Mouse (Mus musculus) CD4-positive helper T cell, adult 2 months (primary cell): ENCODE results near the gene Ahnak.
"Not testable (repeated sequence)": the region's sequence is repeated elsewhere in the genome, so short reads cannot be mapped to it uniquely, and the experiment has no call there.

Experiments
- DNase-seq: peaks from one replicate; pipeline ENCODE4 v3.0.0-alpha.2; 2012; ENCODE audit warnings: low read depth, missing footprints, low spot score

The Ahnak gene

GRCm38 (mm10) chr19:9095111-9095510 is 106.0 kb downstream of the Ahnak start:
- DNase-seq: no peak

DNA sequence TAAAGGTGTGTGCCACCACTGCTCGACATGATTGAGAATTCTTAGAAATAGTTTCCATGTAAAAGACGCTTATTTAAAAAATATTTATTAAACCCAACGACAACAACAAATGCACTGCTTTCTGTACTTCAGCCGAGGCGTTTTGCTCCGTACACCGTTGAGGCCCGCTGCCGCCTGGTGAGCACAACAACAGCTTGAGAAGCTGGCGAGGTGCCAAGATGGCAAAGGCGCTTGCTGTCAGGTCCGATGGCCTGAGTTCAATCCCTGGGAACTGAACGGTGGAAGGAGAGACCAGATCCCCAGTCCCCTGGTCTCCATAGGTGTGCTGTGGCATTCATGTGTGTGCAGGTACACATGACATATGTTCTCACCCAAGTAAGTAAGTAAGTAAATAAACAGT is 108.4 kb downstream of the Ahnak start:
- no peak for DNase-seq

GRCm38 (mm10) chr19:9099751-9100150 is 110.7 kb downstream of the Ahnak start:
- no peak for DNase-seq

DNA sequence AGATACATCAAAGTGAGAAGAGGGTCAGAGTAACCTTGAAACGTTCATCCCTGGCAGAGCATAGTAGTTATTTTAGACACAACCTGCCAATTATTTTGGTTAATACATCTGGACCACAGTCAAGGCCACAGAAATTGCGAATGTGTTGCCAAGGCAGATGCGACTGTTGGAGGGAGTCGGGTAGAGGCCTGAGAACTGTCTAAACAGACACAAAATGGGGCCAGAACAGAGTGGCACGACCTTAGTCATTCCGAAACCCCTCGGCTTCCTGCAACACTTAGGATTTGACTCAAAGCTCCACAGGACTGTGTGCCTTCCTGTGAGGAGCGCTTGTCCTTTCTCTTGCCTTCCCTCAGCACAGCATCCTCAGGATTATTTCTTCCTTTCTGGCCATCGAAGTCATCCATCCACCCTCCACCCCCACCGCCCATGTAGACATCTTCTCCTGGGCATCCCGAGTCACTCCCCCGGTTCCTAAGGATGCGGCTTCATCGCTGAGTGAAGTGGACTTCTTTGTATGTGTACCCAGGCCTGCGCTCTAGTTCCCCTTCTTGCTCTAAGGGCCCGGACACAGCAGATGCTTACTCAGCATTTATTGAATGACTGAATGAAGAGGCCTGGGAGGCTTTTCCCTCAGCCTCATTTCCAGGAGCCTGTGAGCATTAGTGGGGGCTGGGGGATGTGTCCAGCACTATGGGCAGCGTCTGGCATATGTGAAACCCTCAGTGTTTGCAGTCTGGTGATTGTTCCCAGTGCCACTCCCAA is 111.4 kb downstream of the Ahnak start:
- peak; percentile 59 for DNase-seq

DNA sequence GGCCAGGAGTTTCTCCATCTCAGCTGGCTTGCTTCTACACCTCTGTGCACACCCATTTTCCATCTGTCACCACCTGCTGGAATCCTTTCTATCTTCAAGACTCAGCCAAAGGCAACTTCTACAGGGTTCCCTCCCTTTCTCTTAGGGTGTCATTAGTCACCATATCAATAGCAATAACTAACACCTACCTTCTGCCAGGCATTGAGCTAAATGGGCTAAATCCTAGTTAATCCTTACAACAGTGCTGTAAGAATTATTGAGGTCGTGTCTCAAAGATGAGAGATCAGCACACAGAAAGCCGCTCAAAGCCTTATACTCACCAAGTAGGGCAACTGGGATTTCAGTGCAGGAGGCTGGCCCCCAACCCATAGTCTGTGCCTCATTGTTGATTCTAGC is 112.0 kb downstream of the Ahnak start:
- DNase-seq: no peak

- DNase-seq: peak; percentile 27
Measured at GRCm38 (mm10) chr19:9103986-9104385, 114.9 kb downstream of the Ahnak start.

DNA sequence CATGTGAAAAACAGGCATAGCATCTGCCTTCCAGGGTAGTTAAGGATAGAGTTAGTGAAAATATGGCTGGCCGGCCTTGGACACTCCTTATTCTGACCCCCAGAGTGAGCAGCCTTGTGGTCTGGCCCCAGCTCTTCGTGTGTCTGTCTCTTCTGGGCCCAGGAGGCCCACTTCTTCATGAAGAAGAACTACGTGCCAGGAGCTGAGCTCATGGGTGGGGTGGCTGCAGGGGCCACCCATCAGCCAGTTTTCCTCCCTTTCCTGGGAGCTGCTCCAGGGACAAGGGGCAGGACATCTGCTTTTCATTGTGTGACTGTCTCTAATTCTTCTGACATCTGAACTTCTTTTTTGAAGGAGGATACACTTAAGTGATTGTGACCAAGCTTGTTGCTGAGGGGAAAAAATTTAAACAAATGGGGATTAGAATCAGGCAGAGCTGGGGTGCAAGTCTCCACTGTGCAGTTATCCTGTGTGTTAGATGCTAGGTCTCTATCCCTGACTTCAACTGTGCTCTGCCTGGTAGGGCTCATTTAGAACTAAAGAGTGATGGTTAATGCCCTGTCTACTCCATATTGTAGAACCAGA is 116.1 kb downstream of the Ahnak start:
- DNase-seq: no peak

GRCm38 (mm10) chr19:9106096-9106495 is 117.0 kb downstream of the Ahnak start:
- no peak for DNase-seq

DNA sequence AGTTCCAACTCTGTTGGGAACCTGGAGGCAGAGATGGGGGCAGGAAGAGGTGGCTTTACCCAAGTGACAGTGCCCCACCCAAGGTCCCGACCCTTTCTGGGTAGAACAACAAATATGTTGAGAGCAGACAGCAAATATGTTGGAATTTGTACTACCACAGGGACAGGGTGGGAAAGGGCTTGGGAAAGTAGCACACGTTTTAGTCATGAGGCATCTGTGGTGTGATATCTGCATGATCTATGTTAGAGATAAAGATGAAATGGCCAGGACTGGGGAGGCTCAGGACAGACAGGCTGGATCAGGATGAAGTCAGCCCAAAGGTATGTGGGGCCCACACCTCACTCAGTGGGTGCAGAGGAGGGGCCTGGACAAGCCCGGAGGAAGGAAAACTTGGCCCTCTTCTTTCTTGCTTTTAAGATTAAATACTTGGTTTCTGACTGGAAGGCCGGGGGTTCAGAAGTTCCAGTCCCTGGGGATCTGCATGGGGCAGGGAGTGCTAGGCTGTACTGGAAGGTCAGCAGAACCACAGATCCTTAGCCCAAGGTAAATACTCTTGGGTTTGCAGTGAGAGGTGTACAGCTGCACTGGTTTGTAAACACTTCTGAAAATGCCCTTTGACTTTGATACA is 117.8 kb downstream of the Ahnak start:
- no peak for DNase-seq

DNA sequence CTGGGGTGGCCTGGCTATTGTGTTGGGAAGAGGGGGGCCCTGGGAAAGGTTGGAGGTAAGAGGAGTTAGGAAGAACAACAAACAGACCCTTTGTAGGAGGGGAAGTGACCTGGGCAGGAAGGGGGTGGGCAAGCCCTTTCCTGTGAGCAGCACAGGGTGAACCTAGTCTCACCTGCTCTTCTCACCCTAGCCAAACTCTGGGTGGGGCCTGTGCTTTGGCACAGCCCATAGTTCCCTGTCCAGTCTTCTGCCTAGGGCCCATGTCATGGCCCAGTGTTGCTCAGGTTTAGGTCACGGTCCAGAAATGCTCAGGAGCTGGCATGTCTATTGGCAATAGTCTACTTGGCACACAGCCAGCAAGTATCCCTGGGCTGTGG is 118.3 kb downstream of the Ahnak start:
- DNase-seq: no peak

GRCm38 (mm10) chr19:9108536-9108935 is 119.5 kb downstream of the Ahnak start:
- peak; percentile 9 for DNase-seq

DNA sequence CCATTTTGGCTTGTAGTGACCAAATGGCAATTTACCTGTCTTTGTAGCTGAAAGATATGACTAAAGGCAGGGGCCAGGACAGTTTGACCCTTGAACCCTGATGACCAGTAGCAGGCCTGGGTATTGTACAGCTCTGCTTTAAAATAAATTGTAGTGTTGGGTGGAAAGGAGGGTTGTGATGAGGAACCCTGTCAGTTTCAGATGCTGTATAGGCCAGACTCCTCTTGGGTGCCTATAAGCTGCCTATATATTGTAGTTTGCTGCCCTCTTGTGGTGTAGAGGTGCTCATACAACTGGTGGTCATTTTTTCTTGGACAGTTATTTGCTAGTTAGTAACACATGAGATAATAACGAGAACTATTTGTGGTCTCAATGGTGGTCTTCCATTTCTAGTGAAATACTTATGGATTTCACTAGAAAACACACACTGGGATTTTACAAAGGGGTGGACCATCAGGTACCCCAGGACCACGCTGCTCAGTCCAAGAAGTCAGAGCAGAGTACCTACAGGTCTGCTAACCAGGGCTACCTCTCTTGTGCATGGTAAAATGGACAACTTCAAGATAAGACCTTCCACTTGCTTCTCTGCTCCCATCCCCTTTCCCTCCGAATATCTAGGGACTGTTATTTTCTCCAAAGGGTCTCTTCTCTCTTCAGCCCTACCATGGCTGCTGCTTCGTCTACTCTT is 121.2 kb downstream of the Ahnak start:
- DNase-seq: peak; percentile 79

- DNase-seq: no peak
Measured at GRCm38 (mm10) chr19:9112043-9112442, 123.0 kb downstream of the Ahnak start.

DNA sequence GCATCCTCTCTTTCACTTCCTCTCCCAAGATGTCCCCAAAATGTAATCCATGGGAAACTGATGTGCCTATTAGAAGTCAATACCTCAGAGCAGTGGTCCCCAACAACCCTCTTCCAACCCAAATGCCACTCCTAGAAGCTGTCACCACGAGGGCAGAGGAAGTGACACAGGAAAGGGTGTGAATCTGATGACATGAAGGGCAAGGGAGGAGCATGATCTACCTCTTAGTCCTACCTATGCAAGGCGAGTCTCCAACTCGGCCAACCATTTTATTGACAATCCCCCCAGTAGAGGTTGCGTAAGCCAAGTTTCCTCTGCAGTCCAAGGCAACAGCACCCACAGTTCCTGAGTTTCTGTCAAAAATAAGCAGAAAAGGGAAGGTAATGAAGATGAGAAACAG is 127.2 kb downstream of the Ahnak start:
- DNase-seq: peak; percentile 9

- no peak for DNase-seq
Measured at GRCm38 (mm10) chr19:9117275-9117674, 128.2 kb downstream of the Ahnak start.

- no peak for DNase-seq
Measured at GRCm38 (mm10) chr19:9119655-9120425, 130.8 kb downstream of the Ahnak start.

DNA sequence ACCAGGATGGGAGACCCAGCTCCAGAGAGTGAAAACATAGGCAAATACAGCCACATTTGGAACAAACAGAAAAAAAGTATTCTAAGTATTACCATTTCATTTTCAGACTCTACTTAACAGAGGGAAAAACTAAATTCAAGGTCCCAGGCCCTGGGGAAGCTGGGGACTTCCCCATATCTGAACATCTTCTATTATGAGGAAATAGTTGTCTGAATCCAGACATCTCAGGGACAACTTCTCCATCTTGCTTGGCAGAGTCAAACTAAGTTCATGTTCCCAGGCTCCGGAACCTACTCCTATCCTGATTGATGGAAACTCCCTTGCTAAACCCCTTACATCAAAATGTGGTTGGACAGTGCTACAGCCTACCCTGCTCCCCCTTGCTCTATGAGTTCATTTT is 133.3 kb downstream of the Ahnak start:
- DNase-seq: no peak

- DNase-seq: not testable (repeated sequence)
Measured at GRCm38 (mm10) chr19:9123986-9124385, 134.9 kb downstream of the Ahnak start.
